21 mouse cellular contexts compared by ENCODE assay signal in the genomic region with DNA sequence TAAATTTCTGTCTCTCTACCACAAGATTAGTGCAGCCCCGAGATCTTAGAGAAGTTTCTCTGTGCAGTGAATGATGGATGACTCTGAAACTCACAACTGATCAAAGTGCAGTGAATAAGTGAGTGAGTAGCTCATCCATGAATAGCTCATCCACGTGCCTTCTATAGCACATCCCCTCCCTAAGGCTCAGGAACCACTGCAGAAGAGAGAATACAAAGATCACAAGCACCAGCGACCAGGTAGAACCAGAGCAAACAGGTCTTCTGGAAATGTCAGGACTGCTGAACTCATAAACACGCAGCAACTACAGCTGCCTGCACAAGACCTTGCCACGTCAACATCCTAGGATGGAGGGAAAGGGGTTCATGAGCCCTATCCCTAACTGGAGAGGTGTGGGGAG.
"Had no signal": no experiment of that assay in that cellular context is flagged by ENCODE, and none has a peak within 500 bp of the region (broad histone marks: within the 10 kb centered on the region; RNA-seq: fewer than 3 reads in every experiment).

No protein-coding gene starts in this region.

- H3K4me1 ChIP-seq: limb, embryonic 10.5 days; limb, embryonic 13.5 days; liver, embryonic 12.5 days; liver, embryonic 15.5 days; lung, embryonic 15.5 days; midbrain, embryonic 10.5 days; midbrain, embryonic 13.5 days; neural tube, embryonic 13.5 days; stomach, embryonic 15.5 days had no signal

- ATAC-seq: inflammation-experienced regulatory T-cells, adult 6 months; intestine, embryonic 16.5 days; liver, embryonic 12.5 days; midbrain, embryonic 13.5 days; midbrain, embryonic 16.5 days had no signal

- DNase-seq: liver; lung, adult 18-20 months; lung, postnatal 10 days; lung, postnatal 36 days; retina, postnatal 1 day; right cerebral cortex, postnatal 4 days; thymus, postnatal 25 days had no signal

- H3K27me3 ChIP-seq: limb, embryonic 13.5 days; liver, embryonic 12.5 days; liver, embryonic 15.5 days; lung, embryonic 15.5 days; midbrain, embryonic 13.5 days; neural tube, embryonic 13.5 days; stomach, embryonic 15.5 days had no signal

- H3K4me2 ChIP-seq: limb, embryonic 13.5 days; liver, embryonic 12.5 days; liver, embryonic 15.5 days; lung, embryonic 15.5 days; midbrain, embryonic 13.5 days; neural tube, embryonic 13.5 days; stomach, embryonic 15.5 days had no signal

- H3K9ac ChIP-seq: limb, embryonic 13.5 days; liver, embryonic 12.5 days; liver, embryonic 15.5 days; lung, embryonic 15.5 days; midbrain, embryonic 13.5 days; neural tube, embryonic 13.5 days; stomach, embryonic 15.5 days had no signal

- H3K36me3 ChIP-seq: limb, embryonic 10.5 days; limb, embryonic 13.5 days; liver, embryonic 12.5 days; liver, embryonic 15.5 days; lung, embryonic 15.5 days; midbrain, embryonic 10.5 days; midbrain, embryonic 13.5 days; neural tube, embryonic 13.5 days; stomach, embryonic 15.5 days had no signal

- H3K27ac ChIP-seq: limb, embryonic 10.5 days; limb, embryonic 13.5 days; liver, embryonic 12.5 days; liver, embryonic 15.5 days; lung, embryonic 15.5 days; midbrain, embryonic 10.5 days; midbrain, embryonic 13.5 days; neural tube, embryonic 13.5 days; stomach, embryonic 15.5 days had no signal

- H3K9me3 ChIP-seq: limb, embryonic 10.5 days; limb, embryonic 13.5 days; liver, embryonic 12.5 days; liver, embryonic 15.5 days; lung, embryonic 15.5 days; megakaryocyte, embryonic 14.5 days; midbrain, embryonic 10.5 days; midbrain, embryonic 13.5 days; neural tube, embryonic 13.5 days; stomach, embryonic 15.5 days had no signal

- H3K4me3 ChIP-seq: limb, embryonic 10.5 days; limb, embryonic 13.5 days; liver, embryonic 12.5 days; liver, embryonic 15.5 days; lung, embryonic 15.5 days; megakaryocyte, embryonic 14.5 days; midbrain, embryonic 10.5 days; midbrain, embryonic 13.5 days; myocyte; neural tube, embryonic 13.5 days; stomach, embryonic 15.5 days had no signal
